Mouse (Mus musculus): Measurements from ENCODE around the gene Arf4. TPM values are rescaled to one million over a fixed set of nuclear protein-coding genes. Genes with fewer than 3 reads are reported as not detected.

Arf4 gene
- 10 to 100 TPM; 74.7 to 77.3 TPM for total RNA-seq (2021)
- long read RNA-seq, experiment 1, transcript Arf4-201 (6 exons, 2,165 nt) = major isoform, 72 of 72 reads
- long read RNA-seq, experiment 1, partial matches to known transcripts = 0 of 72 reads
- long read RNA-seq, experiment 1, other reads (novel, unspliced or antisense) = 0 of 72 reads
- long read RNA-seq, experiment 2, transcript Arf4-201 (6 exons, 2,165 nt) = major isoform, 43 of 44 reads
- long read RNA-seq, experiment 2, partial matches to known transcripts = 0 of 44 reads
- long read RNA-seq, experiment 2, other reads (novel, unspliced or antisense) = 1 of 44 reads

- peak; percentile 96 to 99 for DNase-seq
These were observed at the start of gene Arf4 for GRCm38 (mm10) chr14:26637851-26638707. Gene Arf4 (plus strand): TSS chr14:26638074.

GRCm38 (mm10) chr14:26591353-26591752 is 46.5 kb upstream of the Arf4 start:
- DNase-seq = no peak

GRCm38 (mm10) chr14:26593281-26593895 is 44.5 kb upstream of the Arf4 start:
- DNase-seq = no peak

GRCm38 (mm10) chr14:26595167-26595566 is 42.7 kb upstream of the Arf4 start:
- DNase-seq = no peak

- no peak for DNase-seq
These were observed 42.0 kb upstream of the Arf4 start for GRCm38 (mm10) chr14:26595695-26596365.

GRCm38 (mm10) chr14:26605354-26605753 is 32.5 kb upstream of the Arf4 start:
- no peak for DNase-seq

DNA sequence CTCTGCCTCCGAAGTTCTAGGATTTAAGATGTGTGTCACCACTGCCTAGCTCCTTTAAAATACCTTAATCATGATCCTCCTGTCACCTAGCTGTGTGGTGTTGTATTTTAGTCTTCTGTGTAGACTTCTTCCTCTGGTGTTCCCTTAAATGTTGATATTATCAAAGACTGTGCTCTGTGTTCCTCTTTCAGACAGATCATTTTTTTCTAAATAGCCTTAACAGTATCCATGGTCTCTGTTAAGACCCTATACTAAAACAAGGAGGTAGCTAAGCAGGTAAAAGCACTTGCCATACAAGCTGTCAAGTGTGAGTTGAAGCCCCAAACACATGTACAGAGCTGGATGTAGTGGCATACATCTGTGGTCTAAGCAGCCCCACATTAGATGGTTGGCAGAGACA is 28.2 kb upstream of the Arf4 start:
- no peak for DNase-seq

GRCm38 (mm10) chr14:26610689-26611088 is 27.2 kb upstream of the Arf4 start:
- DNase-seq = no peak

- no peak for DNase-seq
These were observed 12.6 kb upstream of the Arf4 start for GRCm38 (mm10) chr14:26625301-26625700.

DNA sequence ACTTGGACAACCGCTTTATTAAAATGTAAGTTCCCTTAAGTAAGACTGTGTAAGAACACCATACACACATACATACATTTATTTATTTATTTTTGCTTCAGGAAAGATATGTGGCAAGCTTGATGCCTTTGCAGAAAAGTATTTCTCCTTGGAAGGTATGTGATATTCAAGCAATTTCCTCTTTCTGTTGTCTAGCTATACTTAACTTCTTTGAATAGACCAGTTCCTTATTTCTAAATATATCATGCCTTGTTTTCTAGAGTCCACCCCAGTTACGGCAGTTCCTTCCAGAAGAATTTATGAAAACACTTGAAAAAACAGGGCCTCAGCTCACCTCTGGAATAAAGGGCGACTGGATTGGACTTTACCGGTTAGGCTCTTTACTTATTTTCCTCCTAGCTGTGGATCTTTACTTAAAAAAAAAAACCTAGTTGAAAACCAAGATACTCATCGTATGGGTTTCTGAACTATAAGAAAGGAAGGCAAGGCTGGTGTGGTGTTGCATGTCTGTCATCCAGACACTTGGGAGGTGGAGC is 11.2 kb upstream of the Arf4 start:
- DNase-seq = no peak

- DNase-seq = peak; percentile 49 to 72
These were observed 636 bp upstream of the Arf4 start for GRCm38 (mm10) chr14:26637025-26637850.

- peak; percentile 67 to 74 for DNase-seq
These were observed 822 bp downstream of the Arf4 start for GRCm38 (mm10) chr14:26638708-26639084.

GRCm38 (mm10) chr14:26639251-26639650 is 1.4 kb downstream of the Arf4 start:
- DNase-seq = no peak

GRCm38 (mm10) chr14:26639961-26640360 is 2.1 kb downstream of the Arf4 start:
- no peak for DNase-seq

DNA sequence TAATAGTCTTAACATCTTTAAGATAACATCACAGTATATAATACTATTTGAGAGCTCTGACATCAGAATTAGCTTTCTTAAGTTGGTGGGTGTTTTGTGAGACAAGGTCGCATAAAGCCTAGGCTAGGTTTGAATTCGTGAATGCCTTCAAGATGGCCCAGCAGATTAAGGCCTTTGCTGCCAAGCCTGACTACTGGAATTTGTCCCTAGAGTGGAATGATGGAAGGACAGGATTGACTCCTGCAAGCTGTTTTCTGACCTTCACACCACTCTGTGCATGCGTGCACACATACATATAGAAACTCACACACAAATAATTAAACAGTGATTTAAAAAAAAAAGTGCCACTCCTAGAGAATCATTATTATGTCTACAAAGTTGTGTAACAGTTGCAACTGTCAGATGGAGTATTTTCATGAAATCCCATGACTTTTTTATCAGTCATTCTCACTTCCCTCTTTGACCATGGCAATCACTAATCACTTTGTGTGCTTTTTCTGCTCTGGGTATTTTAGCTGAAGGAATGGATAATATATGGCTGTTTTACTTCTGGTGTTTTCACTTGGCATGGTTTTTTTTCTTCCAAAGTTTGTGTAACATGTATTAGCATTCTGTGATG is 5.2 kb downstream of the Arf4 start:
- no peak for DNase-seq

DNA sequence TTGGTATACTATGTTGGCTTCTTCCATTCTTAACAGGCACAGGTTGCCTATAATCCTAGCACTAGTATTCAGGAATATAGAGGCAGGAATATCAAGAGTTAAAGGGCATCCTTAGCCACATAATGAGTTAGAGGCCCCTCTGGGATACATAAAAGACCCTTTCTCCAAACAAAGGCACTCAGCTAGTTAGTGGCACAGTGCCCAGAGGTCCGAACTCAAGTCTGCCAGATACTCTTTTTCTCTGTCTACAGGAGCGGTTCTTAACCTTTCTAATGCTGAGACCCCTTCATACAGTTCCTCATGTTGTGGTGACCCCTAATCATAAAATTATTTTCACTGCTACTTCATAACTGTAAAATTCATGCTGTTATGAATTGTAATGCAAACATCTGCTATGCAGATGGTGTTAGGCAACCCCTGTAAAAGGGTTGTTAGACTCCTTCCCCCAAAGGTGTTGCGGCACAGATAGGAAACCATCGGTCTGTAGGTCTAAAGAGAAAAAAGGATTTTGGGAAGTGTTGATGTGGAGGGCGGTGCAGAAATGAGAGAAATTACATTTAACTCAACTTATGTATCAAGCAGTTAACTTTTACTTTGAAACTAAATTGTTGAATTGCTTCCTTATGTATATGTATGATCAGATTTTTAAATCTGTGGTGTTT is 8.2 kb downstream of the Arf4 start:
- no peak for DNase-seq

GRCm38 (mm10) chr14:26647811-26648210 is 9.9 kb downstream of the Arf4 start:
- DNase-seq = no peak

- DNase-seq = no peak
These were observed 14.0 kb downstream of the Arf4 start for GRCm38 (mm10) chr14:26651901-26652300.

GRCm38 (mm10) chr14:26658178-26658577 is 20.3 kb downstream of the Arf4 start:
- no peak for DNase-seq

DNA sequence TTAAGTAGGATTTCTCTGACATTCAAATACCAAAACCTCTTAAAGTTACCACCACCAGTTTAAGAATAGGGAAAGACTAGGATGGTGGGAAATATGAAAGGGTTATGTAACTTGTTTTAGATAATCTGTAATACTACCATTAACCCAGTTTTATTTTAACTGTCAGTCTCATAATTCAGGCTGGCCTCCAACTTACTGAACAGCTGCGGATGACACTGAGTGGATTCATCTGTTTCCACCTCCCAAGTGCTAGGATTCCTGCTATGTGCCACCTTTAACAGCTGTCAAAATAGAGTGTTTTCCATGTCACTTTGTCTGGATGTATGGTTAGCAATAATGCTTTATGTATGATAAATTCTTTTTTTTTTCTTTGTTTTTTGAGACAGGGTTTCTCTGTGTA is 22.4 kb downstream of the Arf4 start:
- no peak for DNase-seq

Measured in heart, adult 18-20 months (tissue).